Mouse (Mus musculus) stomach, embryonic 16.5 days (tissue): ENCODE data around the gene Grk4. TPM values are rescaled to one million over a fixed set of nuclear protein-coding genes. Genes with fewer than 3 reads are reported as not detected.

Experiments used
- ATAC-seq: fragments of 200-750 bp; cut with Nextera tagmentation; 2 replicates; pipeline ENCODE4 v1.8.0; 2017; ENCODE audit warnings: moderate number of reproducible peaks, moderate TSS enrichment; ENCODE audit not compliant: insufficient read depth, low FRiP score
- H3K27ac ChIP-seq: fragments of 300-500 bp; sonication (generic); 2 replicates; pipeline ENCODE4 v1.5.1; 2014; ENCODE audit warnings: low read length
- H3K27me3 ChIP-seq: fragments of 300-500 bp; sonication (generic); 2 replicates; pipeline ENCODE4 v1.6.1; 2014; ENCODE audit warnings: low read length, control low read depth, mixed read lengths; ENCODE audit not compliant: control insufficient read depth, insufficient read depth
- H3K36me3 ChIP-seq: fragments of 300-500 bp; sonication (generic); 2 replicates; pipeline ENCODE4 v1.6.1; 2014; ENCODE audit warnings: low read length; ENCODE audit not compliant: control insufficient read depth, insufficient read depth
- H3K4me1 ChIP-seq: fragments of 300-500 bp; sonication (generic); 2 replicates; pipeline ENCODE4 v1.6.1; 2014; ENCODE audit warnings: low read length, control low read depth, mixed read lengths; ENCODE audit not compliant: control insufficient read depth, insufficient read depth
- H3K4me2 ChIP-seq: fragments of 300-500 bp; sonication (generic); 2 replicates; pipeline ENCODE4 v1.6.1; 2014; ENCODE audit warnings: low read depth, low read length, mixed read lengths
- H3K4me3 ChIP-seq: fragments of 300-500 bp; sonication (generic); replicated peaks from 2 replicates; pipeline ENCODE4 v1.5.1; 2014; ENCODE audit warnings: mild to moderate bottlenecking, low read length
- H3K9ac ChIP-seq: fragments of 300-500 bp; sonication (generic); 2 replicates; pipeline ENCODE4 v1.6.1; 2014; ENCODE audit warnings: low read length
- H3K9me3 ChIP-seq: fragments of 300-500 bp; sonication (generic); replicated peaks from 2 replicates; pipeline ENCODE4 v1.6.1; 2016; ENCODE audit warnings: low read length, control low read depth; ENCODE audit not compliant: control insufficient read depth
- WGBS: fragments of 180-500 bp; shearing (Covaris S2); extraction: QIAGEN DNeasy Blood & Tissue Kit; methylation state at CpG from one replicate; pipeline ENCODE4 v1.1.7; 2014; 5-methylcytosine and 5-hydroxymethylcytosine counted together
- polyA plus RNA-seq: library from polyadenylated mRNA; unstranded; fragments of >200 nt; fragmentation: Nextera tagmentation; extraction: Ambion mirVana; gene quantifications from 2 replicates; pipeline ENCODE4 v1.2.1, GENCODE M21; 2015

Gene Grk4
- polyA plus RNA-seq, 1 experiment from 2014 or later: 2.1 TPM

DNA sequence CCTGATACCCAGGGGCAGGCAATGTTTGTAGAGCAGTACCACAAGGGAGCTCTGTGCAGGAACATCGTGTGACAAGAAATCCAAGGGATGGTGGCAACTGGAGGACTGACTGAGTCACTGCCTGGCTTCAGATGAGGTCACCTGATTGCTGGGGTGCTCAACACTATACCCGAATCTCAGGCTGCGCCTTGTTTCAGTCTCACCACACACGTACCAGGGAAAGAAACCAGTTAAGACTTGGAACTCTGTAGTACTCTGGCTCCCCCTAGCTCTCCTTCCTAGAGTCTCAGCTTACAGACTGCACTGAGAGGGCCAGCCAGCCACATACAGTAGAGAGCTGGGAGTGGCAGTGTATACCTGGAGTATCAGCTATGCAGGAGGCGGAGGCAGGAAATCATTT lies 17.2 kb upstream of the Grk4 start:
- WGBS: 64% methylated on average over 5 of the region's 5 CpGs
- no peaks in the 10 kb centered on the region for H3K9me3 ChIP-seq
- H3K4me2 ChIP-seq: no peak overlapping the region
- ATAC-seq: peak; percentile 88
- no peaks in the 10 kb centered on the region for H3K27me3 ChIP-seq
- no peaks in the 10 kb centered on the region for H3K4me1 ChIP-seq
- no peak overlapping the region for H3K27ac ChIP-seq
- H3K4me3 ChIP-seq: no peak overlapping the region
- no peak overlapping the region for H3K9ac ChIP-seq
- peaks cover 31% of the 10 kb centered on the region for H3K36me3 ChIP-seq

- H3K9ac ChIP-seq: no peak overlapping the region
- no peaks in the 10 kb centered on the region for H3K27me3 ChIP-seq
- no peaks in the 10 kb centered on the region for H3K4me1 ChIP-seq
- H3K36me3 ChIP-seq: peaks cover 31% of the 10 kb centered on the region
- H3K27ac ChIP-seq: no peak overlapping the region
- ATAC-seq: no peak
- H3K4me3 ChIP-seq: no peak overlapping the region
- H3K9me3 ChIP-seq: no peaks in the 10 kb centered on the region
- 56% methylated on average over 4 of the region's 4 CpGs for WGBS
- no peak overlapping the region for H3K4me2 ChIP-seq
Measured at GRCm38 (mm10) chr5:34647581-34647980, 12.6 kb upstream of the Grk4 start.

GRCm38 (mm10) chr5:34652961-34653360 lies 7.2 kb upstream of the Grk4 start:
- H3K9me3 ChIP-seq: no peaks in the 10 kb centered on the region
- no peak overlapping the region for H3K4me3 ChIP-seq
- H3K4me2 ChIP-seq: no peak overlapping the region
- no peak overlapping the region for H3K9ac ChIP-seq
- no peak overlapping the region for H3K27ac ChIP-seq
- H3K27me3 ChIP-seq: no peaks in the 10 kb centered on the region
- H3K36me3 ChIP-seq: peaks cover 22% of the 10 kb centered on the region
- no peaks in the 10 kb centered on the region for H3K4me1 ChIP-seq
- ATAC-seq: no peak
- WGBS: 81% methylated on average over 5 of the region's 5 CpGs

GRCm38 (mm10) chr5:34654881-34655280 lies 5.3 kb upstream of the Grk4 start:
- no peak overlapping the region for H3K4me2 ChIP-seq
- H3K4me3 ChIP-seq: no peak overlapping the region
- H3K9me3 ChIP-seq: no peaks in the 10 kb centered on the region
- no peak overlapping the region for H3K9ac ChIP-seq
- H3K27me3 ChIP-seq: no peaks in the 10 kb centered on the region
- no peak overlapping the region for H3K27ac ChIP-seq
- 0 out of 2 replicates have a peak, but pooled peaks cover 13% of the 10 kb centered on the region for H3K36me3 ChIP-seq
- WGBS: 79% methylated on average over 9 of the region's 9 CpGs
- H3K4me1 ChIP-seq: peaks cover 7% of the 10 kb centered on the region; the same call in 1 of the 2 replicates
- no peak for ATAC-seq

DNA sequence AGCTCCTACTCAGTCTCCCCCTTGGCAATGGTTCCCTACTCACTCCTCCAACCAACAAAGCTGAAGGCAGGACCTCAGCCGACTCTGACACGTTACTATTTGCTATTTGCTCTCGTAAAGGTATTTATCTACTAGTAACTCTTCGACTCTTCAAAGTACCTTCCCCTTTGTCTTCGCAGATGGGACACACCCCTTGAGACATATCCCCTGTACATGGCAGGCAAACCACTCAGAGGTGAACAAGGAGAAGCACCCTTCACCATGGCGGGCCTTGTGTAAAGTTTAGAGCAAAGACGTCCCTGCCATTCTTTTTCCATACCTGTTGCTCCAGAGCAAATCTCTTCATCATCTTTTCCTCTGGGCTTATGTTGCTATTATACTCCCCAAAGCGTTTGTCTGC lies 2.6 kb upstream of the Grk4 start:
- Histone ChIP-seq H3K27me3 (no peaks in the 10 kb centered on the region), H3K36me3 (0 out of 2 replicates have a peak, but pooled peaks cover 4% of the 10 kb centered on the region), H3K4me3 (no peak overlapping the region), H3K9ac (no peak overlapping the region), H3K4me2 (no peak overlapping the region), H3K27ac (no peak overlapping the region), H3K9me3 (no peaks in the 10 kb centered on the region), H3K4me1 (peaks cover 7% of the 10 kb centered on the region; the same call in 1 of the 2 replicates)
- no peak for ATAC-seq
- 80% methylated on average over 8 of the region's 8 CpGs for WGBS

DNA sequence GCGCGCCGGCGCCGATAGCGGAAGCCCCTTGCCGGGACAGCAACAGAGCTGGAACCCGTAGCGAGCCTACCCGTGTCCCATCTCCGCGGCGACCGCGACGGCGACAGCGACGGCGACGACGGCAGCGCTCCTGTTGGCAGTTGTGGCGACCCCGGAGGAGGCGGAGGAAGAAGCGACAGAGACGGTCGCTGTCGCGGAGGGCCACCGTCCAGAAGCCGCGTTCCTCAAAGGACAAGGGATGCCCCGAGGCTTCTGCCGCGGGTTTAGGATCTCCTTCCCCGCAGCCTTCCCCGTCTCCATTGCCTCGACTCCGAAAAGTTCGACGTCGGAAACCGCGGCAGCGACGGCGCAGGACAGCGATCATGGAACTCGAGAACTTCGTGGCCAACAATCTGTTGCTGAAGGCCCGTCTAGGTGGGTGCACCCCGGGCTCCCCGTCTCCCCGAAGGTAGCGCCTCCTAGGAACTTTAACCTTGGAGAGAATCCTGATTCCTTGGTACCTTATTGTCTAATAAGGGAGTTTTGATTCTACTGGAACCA lies 482 bp downstream of the Grk4 start:
- peak overlapping the region; percentile 89 for H3K27ac ChIP-seq
- H3K4me1 ChIP-seq: peaks cover 7% of the 10 kb centered on the region; the same call in 1 of the 2 replicates
- no peaks in the 10 kb centered on the region for H3K9me3 ChIP-seq
- peak overlapping the region; percentile 68 for H3K4me3 ChIP-seq
- H3K4me2 ChIP-seq: peak overlapping the region; percentile 69
- under 1% methylated on average over 57 of the region's 57 CpGs for WGBS
- ATAC-seq: no peak
- H3K36me3 ChIP-seq: no peaks in the 10 kb centered on the region
- peak overlapping the region; percentile 80 for H3K9ac ChIP-seq
- H3K27me3 ChIP-seq: no peaks in the 10 kb centered on the region

GRCm38 (mm10) chr5:34661909-34662308 lies 1.7 kb downstream of the Grk4 start:
- H3K27me3 ChIP-seq: no peaks in the 10 kb centered on the region
- no peaks in the 10 kb centered on the region for H3K36me3 ChIP-seq
- no peak overlapping the region for H3K27ac ChIP-seq
- no peak overlapping the region for H3K4me2 ChIP-seq
- H3K9ac ChIP-seq: no peak overlapping the region
- 78% methylated on average over 4 of the region's 4 CpGs for WGBS
- no peak for ATAC-seq
- H3K4me1 ChIP-seq: peaks cover 7% of the 10 kb centered on the region; the same call in 1 of the 2 replicates
- H3K4me3 ChIP-seq: no peak overlapping the region
- no peaks in the 10 kb centered on the region for H3K9me3 ChIP-seq

DNA sequence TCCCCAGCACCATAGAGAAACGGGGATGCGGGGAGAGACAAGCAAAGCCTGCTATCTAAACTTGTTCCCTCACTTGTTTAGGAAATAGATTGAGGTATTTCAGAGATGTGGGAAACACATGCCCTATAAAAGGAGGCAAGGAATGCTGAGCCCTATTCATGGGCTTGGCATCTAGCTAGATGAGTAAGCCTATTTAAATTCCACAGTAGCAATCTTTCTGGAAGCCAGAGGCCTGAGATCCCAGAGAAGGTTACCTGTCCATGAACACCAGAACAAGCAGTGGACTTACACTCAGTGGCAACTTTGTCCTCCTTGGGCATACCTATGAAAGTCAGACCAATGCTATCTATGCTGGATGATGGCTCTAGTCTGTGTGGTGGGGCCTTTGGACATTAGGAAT lies 3.1 kb downstream of the Grk4 start:
- no peak overlapping the region for H3K4me3 ChIP-seq
- ATAC-seq: no peak
- peaks cover 7% of the 10 kb centered on the region; the same call in 1 of the 2 replicates for H3K4me1 ChIP-seq
- H3K9ac ChIP-seq: no peak overlapping the region
- H3K9me3 ChIP-seq: no peaks in the 10 kb centered on the region
- H3K27me3 ChIP-seq: no peaks in the 10 kb centered on the region
- H3K36me3 ChIP-seq: no peaks in the 10 kb centered on the region
- WGBS: 86% methylated on average over 2 of the region's 2 CpGs
- no peak overlapping the region for H3K27ac ChIP-seq
- H3K4me2 ChIP-seq: no peak overlapping the region

- no peaks in the 10 kb centered on the region for H3K36me3 ChIP-seq
- H3K4me1 ChIP-seq: no peaks in the 10 kb centered on the region
- H3K4me2 ChIP-seq: no peak overlapping the region
- H3K9ac ChIP-seq: no peak overlapping the region
- H3K27ac ChIP-seq: no peak overlapping the region
- 83% methylated on average over 2 of the region's 2 CpGs for WGBS
- no peaks in the 10 kb centered on the region for H3K27me3 ChIP-seq
- no peaks in the 10 kb centered on the region for H3K9me3 ChIP-seq
- ATAC-seq: no peak
- H3K4me3 ChIP-seq: no peak overlapping the region
Measured at GRCm38 (mm10) chr5:34669493-34669892, 9.3 kb downstream of the Grk4 start.
